Mouse (Mus musculus) CH12.LX (cell line): Measurements from ENCODE around the gene Brd2. TPM values are rescaled to one million over a fixed set of nuclear protein-coding genes. Genes with fewer than 3 reads are reported as not detected.

Source experiments
- DNase-seq: peaks from one replicate; pipeline ENCODE4 v3.0.0-alpha.2; 2013; ENCODE audit errors: extremely low read depth
- H3K27ac ChIP-seq: 2 replicates; pipeline ENCODE4 v1.5.1; 2012; ENCODE audit warnings: low read depth, mild to moderate bottlenecking, control low read depth, moderate library complexity; ENCODE audit not compliant: insufficient read depth
- H3K27me3 ChIP-seq: replicated peaks from 2 replicates; pipeline ENCODE3; 2012; ENCODE audit warnings: inconsistent platforms
- H3K36me3 ChIP-seq, 2 experiments: replicated peaks in 1 of 2; 2 replicates each; pipeline versions ENCODE3 to v1.6.1; 2012; ENCODE audit warnings: inconsistent platforms in 1 of 2, low read length in 1 of 2, mild to moderate bottlenecking in 1 of 2, mixed read lengths in 1 of 2, moderate library complexity in 1 of 2; ENCODE audit not compliant: control insufficient read depth in 1 of 2, insufficient read depth in 1 of 2
- H3K4me1 ChIP-seq, 2 experiments: 2 replicates each; pipeline ENCODE4 v1.6.1; 2012; ENCODE audit warnings: inconsistent platforms in 1 of 2, moderate library complexity in 1 of 2; ENCODE audit not compliant: insufficient read depth in 2 of 2, control insufficient read depth in 1 of 2
- H3K4me2 ChIP-seq: 2 replicates; pipeline ENCODE4 v1.6.1; 2012; ENCODE audit warnings: low read depth, mild to moderate bottlenecking, control low read depth; ENCODE audit not compliant: poor library complexity, insufficient read depth, severe bottlenecking
- H3K4me3 ChIP-seq, 3 experiments: fragments of 150-350 bp in 1 of 3; sonication (generic) in 1 of 3; replicated peaks in 1 of 3; 2 replicates each; pipeline versions ENCODE3 to v1.5.1; 2011 to 2012; ENCODE audit warnings: low read depth in 2 of 3, low read length in 2 of 3, mild to moderate bottlenecking in 2 of 3, moderate library complexity in 2 of 3, control low read depth in 1 of 3, improper control_type of control experiment in 1 of 3, inconsistent platforms in 1 of 3, mixed read lengths in 1 of 3; ENCODE audit not compliant: poor library complexity in 1 of 3
- H3K79me2 ChIP-seq: replicated peaks from 2 replicates; pipeline ENCODE4 v1.6.1; 2012; ENCODE audit warnings: mild to moderate bottlenecking, moderate library complexity; ENCODE audit not compliant: control insufficient read depth, poor library complexity, insufficient read depth, severe bottlenecking; ENCODE audit errors: extremely low read depth
- H3K9ac ChIP-seq: 2 replicates; pipeline ENCODE4 v1.6.1; 2012; ENCODE audit warnings: low read depth, mild to moderate bottlenecking, control low read depth, moderate library complexity; ENCODE audit not compliant: insufficient read depth
- H3K9me3 ChIP-seq: replicated peaks from 2 replicates; pipeline ENCODE3; 2012; ENCODE audit warnings: low read length, inconsistent platforms, mixed read lengths
- BHLHE40 ChIP-seq: IDR thresholded peaks from 2 replicates; pipeline ENCODE4 v1.6.1; 2011; ENCODE audit warnings: mild to moderate bottlenecking, low read depth, low read length, improper control_type of control experiment
- CHD1 ChIP-seq: IDR thresholded peaks from 2 replicates; pipeline ENCODE4 v1.6.1; 2012; ENCODE audit warnings: low read depth, low read length, improper control_type of control experiment, inconsistent platforms
- CHD2 ChIP-seq: IDR thresholded peaks from 2 replicates; pipeline ENCODE4 v1.6.1; 2011; ENCODE audit warnings: low read length, improper control_type of control experiment
- CTCF ChIP-seq, 2 experiments: IDR thresholded peaks in 1 of 2; conservative IDR thresholded peaks in 1 of 2; 2 replicates each; pipeline ENCODE4 v1.5.1; 2011 to 2012; ENCODE audit warnings: low read depth in 2 of 2, low read length in 2 of 2, improper control_type of control experiment in 1 of 2, inconsistent platforms in 1 of 2, mild to moderate bottlenecking in 1 of 2, moderate library complexity in 1 of 2
- E2F4 ChIP-seq: IDR thresholded peaks from 2 replicates; pipeline ENCODE4 v1.6.1; 2011; ENCODE audit warnings: low read depth, low read length, improper control_type of control experiment; ENCODE audit not compliant: insufficient replicate concordance
- ELF1 ChIP-seq: IDR thresholded peaks from 2 replicates; pipeline ENCODE4 v1.6.1; 2014; ENCODE audit warnings: low read depth, mild to moderate bottlenecking, inconsistent platforms, low read length, improper control_type of control experiment
- EP300 ChIP-seq: IDR thresholded peaks from 2 replicates; pipeline ENCODE4 v1.6.1; 2011; ENCODE audit warnings: low read length, improper control_type of control experiment
- ETS1 ChIP-seq: conservative IDR thresholded peaks from 2 replicates; pipeline ENCODE4 v1.6.1; 2012; ENCODE audit warnings: low read depth, mild to moderate bottlenecking, inconsistent platforms, low read length, improper control_type of control experiment, moderate library complexity
- GABPA ChIP-seq: IDR thresholded peaks from 2 replicates; pipeline ENCODE4 v1.6.1; 2012; ENCODE audit warnings: low read depth, low read length, improper control_type of control experiment, inconsistent platforms; ENCODE audit not compliant: insufficient replicate concordance
- HCFC1 ChIP-seq: IDR thresholded peaks from 2 replicates; pipeline ENCODE4 v1.6.1; 2012; ENCODE audit warnings: low read depth, mild to moderate bottlenecking, inconsistent platforms, low read length, improper control_type of control experiment
- IRF4 ChIP-seq: IDR thresholded peaks from 2 replicates; pipeline ENCODE4 v1.6.1; 2014; ENCODE audit warnings: low read depth, mild to moderate bottlenecking, inconsistent platforms, low read length, improper control_type of control experiment
- JUN ChIP-seq: IDR thresholded peaks from 2 replicates; pipeline ENCODE4 v1.6.1; 2011; ENCODE audit warnings: low read depth, mild to moderate bottlenecking, low read length, improper control_type of control experiment, moderate library complexity; ENCODE audit not compliant: insufficient read depth
- JUND ChIP-seq: conservative IDR thresholded peaks from 2 replicates; pipeline ENCODE4 v1.6.1; 2011; ENCODE audit warnings: low read depth, low read length, improper control_type of control experiment
- KAT2A ChIP-seq: IDR thresholded peaks from 2 replicates; pipeline ENCODE4 v1.6.1; 2012; ENCODE audit warnings: low read length, improper control_type of control experiment, inconsistent platforms; ENCODE audit not compliant: insufficient replicate concordance
- MAFK ChIP-seq: IDR thresholded peaks from 2 replicates; pipeline ENCODE4 v1.6.1; 2011; ENCODE audit warnings: low read length, improper control_type of control experiment; ENCODE audit not compliant: insufficient replicate concordance
- MAX ChIP-seq: IDR thresholded peaks from 2 replicates; pipeline ENCODE4 v1.6.1; 2011; ENCODE audit warnings: low read length, improper control_type of control experiment
- MAZ ChIP-seq: IDR thresholded peaks from 2 replicates; pipeline ENCODE4 v1.6.1; 2012; ENCODE audit warnings: low read depth, mild to moderate bottlenecking, inconsistent platforms, low read length, improper control_type of control experiment, moderate library complexity
- MEF2A ChIP-seq: IDR thresholded peaks from 2 replicates; pipeline ENCODE4 v1.6.1; 2014; ENCODE audit warnings: low read depth, mild to moderate bottlenecking, inconsistent platforms, low read length, improper control_type of control experiment, borderline replicate concordance
- MXI1 ChIP-seq: IDR thresholded peaks from 2 replicates; pipeline ENCODE4 v1.6.1; 2011; ENCODE audit warnings: mild to moderate bottlenecking, low read depth, low read length, improper control_type of control experiment
- MYC ChIP-seq: IDR thresholded peaks from 2 replicates; pipeline ENCODE4 v1.6.1; 2011; ENCODE audit warnings: low read depth, mild to moderate bottlenecking, improper control_type of control experiment, low read length
- NELFE ChIP-seq: IDR thresholded peaks from 2 replicates; pipeline ENCODE4 v1.6.1; 2011; ENCODE audit warnings: low read depth, low read length, improper control_type of control experiment
- NRF1 ChIP-seq: IDR thresholded peaks from 2 replicates; pipeline ENCODE4 v1.6.1; 2014; ENCODE audit warnings: low read depth, mild to moderate bottlenecking, inconsistent platforms, low read length, improper control_type of control experiment, moderate library complexity
- PAX5 ChIP-seq: IDR thresholded peaks from 2 replicates; pipeline ENCODE4 v1.6.1; 2012; ENCODE audit warnings: low read length, inconsistent platforms, mixed read lengths
- POLR2A ChIP-seq: IDR thresholded peaks from 2 replicates; pipeline ENCODE4 v1.6.1; 2011; ENCODE audit warnings: low read depth, mild to moderate bottlenecking, improper control_type of control experiment, low read length
- POLR2AphosphoS2 ChIP-seq: IDR thresholded peaks from 2 replicates; pipeline ENCODE4 v1.6.1; 2011; ENCODE audit warnings: low read depth, low read length, improper control_type of control experiment
- RAD21 ChIP-seq: IDR thresholded peaks from 2 replicates; pipeline ENCODE4 v1.6.1; 2011; ENCODE audit warnings: low read depth, mild to moderate bottlenecking, low read length, improper control_type of control experiment, moderate library complexity
- RCOR1 ChIP-seq: conservative IDR thresholded peaks from 2 replicates; pipeline ENCODE4 v1.6.1; 2012; ENCODE audit warnings: low read depth, mild to moderate bottlenecking, inconsistent platforms, low read length, improper control_type of control experiment
- SIN3A ChIP-seq: IDR thresholded peaks from 2 replicates; pipeline ENCODE4 v1.6.1; 2012; ENCODE audit warnings: low read length, improper control_type of control experiment, inconsistent platforms
- SMC3 ChIP-seq: IDR thresholded peaks from 2 replicates; pipeline ENCODE4 v1.6.1; 2011; ENCODE audit warnings: low read depth, low read length, improper control_type of control experiment
- TBP ChIP-seq: conservative IDR thresholded peaks from 2 replicates; pipeline ENCODE4 v1.6.1; 2011; ENCODE audit warnings: low read depth, low read length, improper control_type of control experiment
- TCF12 ChIP-seq: IDR thresholded peaks from 2 replicates; pipeline ENCODE4 v1.6.1; 2014; ENCODE audit warnings: low read depth, mild to moderate bottlenecking, inconsistent platforms, low read length, improper control_type of control experiment
- UBTF ChIP-seq: IDR thresholded peaks from 2 replicates; pipeline ENCODE4 v1.6.1; 2012; ENCODE audit warnings: low read depth, mild to moderate bottlenecking, inconsistent platforms, low read length, improper control_type of control experiment, moderate library complexity
- USF1 ChIP-seq: IDR thresholded peaks from 2 replicates; pipeline ENCODE4 v1.6.1; 2014; ENCODE audit warnings: low read depth, mild to moderate bottlenecking, inconsistent platforms, low read length, improper control_type of control experiment
- USF2 ChIP-seq: conservative IDR thresholded peaks from 2 replicates; pipeline ENCODE4 v1.6.1; 2011; ENCODE audit warnings: low read depth, low read length, improper control_type of control experiment
- ZC3H11A ChIP-seq: IDR thresholded peaks from 2 replicates; pipeline ENCODE4 v1.6.1; 2012; ENCODE audit warnings: low read depth, mild to moderate bottlenecking, inconsistent platforms, low read length, improper control_type of control experiment
- ZKSCAN1 ChIP-seq: IDR thresholded peaks from 2 replicates; pipeline ENCODE4 v1.6.1; 2012; ENCODE audit warnings: low read depth, inconsistent platforms, low read length, improper control_type of control experiment, borderline replicate concordance
- ZMIZ1 ChIP-seq: IDR thresholded peaks from 2 replicates; pipeline ENCODE4 v1.6.1; 2012; ENCODE audit warnings: low read depth, mild to moderate bottlenecking, inconsistent platforms, low read length, improper control_type of control experiment
- ZNF384 ChIP-seq: IDR thresholded peaks from 2 replicates; pipeline ENCODE4 v1.6.1; 2012; ENCODE audit warnings: low read depth, low read length, improper control_type of control experiment, inconsistent platforms
- dilution Hi-C: fragments of 300-500 bp; cut with MboI; formaldehyde crosslinking; loops from 2 replicates; pipeline ENCODE4 v1.14.3; 2020; ENCODE audit warnings: low sequenced_read_pairs; ENCODE audit not compliant: extremely low pct_unique_long_range_greater_than_20kb, extremely low pct_ligation_motif_present
- in situ Hi-C: fragments of 300-500 bp; cut with MboI; formaldehyde crosslinking; loops from 3 replicates; pipeline ENCODE4 v1.14.3; 2019; ENCODE audit warnings: low sequenced_read_pairs, low pct_ligation_motif_present, low pct_unique_long_range_greater_than_20kb, mixed read lengths
- polyA plus RNA-seq: library from polyadenylated mRNA; unstranded; fragments of >175 nt; gene quantifications from 2 replicates; pipeline ENCODE4 v1.2.1, GENCODE M21; 2012; ENCODE audit warnings: low read depth; ENCODE audit not compliant: insufficient read length
- total RNA-seq, 2 experiments: library from RNA; depleted of rRNA; stranded (reverse); fragments of 300-350 nt in 1 of 2; fragments of >200 nt in 1 of 2; gene quantifications; 2 replicates each; pipeline ENCODE4 v1.2.3; 2012 to 2014

The Brd2 gene
- total RNA-seq (2012; rRNA removed) (101 and 125 TPM in 2 replicates), total RNA-seq (2014; rRNA removed) (137 and 141 TPM in 2 replicates), polyA plus RNA-seq (247 and 252 TPM in 2 replicates)

DNA sequence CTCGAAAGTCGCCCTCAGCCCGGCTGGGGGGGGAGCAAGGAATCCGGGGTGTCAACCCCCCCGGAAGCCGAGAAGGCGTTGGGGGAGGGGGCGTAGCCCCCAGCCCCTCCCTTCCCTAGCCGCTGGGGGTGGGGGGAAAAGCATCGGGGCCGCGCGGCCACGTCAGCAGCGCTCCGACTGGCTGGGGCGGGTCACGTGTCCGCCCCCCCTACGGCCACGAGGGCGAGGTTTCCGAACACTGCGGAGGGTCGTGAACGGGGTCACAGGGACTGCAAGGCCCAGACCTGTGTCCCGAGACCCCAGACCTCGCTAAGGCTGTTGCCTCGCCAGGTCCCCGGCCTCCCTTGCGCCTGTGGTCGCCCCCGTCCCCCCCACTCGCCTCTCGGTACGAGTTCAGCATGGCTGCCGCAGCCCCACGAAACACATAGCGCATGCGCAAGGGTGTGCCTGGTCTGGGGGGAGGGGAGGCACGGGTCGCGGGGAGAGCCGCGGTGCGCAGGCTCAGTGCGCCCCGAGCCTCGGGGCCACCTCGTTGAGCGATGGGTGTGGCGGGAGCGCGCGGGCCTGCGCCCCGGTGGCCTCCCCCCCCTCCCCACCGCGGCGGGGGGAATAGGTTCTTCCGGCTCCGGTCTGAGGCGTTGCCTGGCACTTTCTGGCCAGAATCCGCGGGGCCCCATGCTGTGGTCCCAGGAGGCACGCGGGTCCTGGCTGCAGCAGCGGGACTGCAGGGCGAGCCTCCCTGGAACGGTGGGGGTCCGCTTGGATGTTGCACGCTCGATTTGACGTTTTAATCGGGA is at the start of gene Brd2:
Brd2 (minus strand) TSS at position 447 of the 797 bp plus-strand sequence.
- Histone ChIP-seq H3K36me3 (peaks cover 15 to 30% of the 10 kb centered on the region in 2 experiments), H3K4me3 (peak within 1 kb of the TSS; percentile 87 to 100 (median 88)), H3K4me1 (peaks cover 8 to 31% of the 10 kb centered on the region in 2 experiments), H3K27me3 (no peaks in the 10 kb centered on the region)
- TF ChIP-seq MAX (peak; percentile 94), UBTF (peak; percentile 81; the same call in 1 of the 2 replicates), USF1 (peak; percentile 96), MXI1 (peak; percentile 92), SIN3A (peak; percentile 75), MYC (peak; percentile 89), USF2 (peak; percentile 92), ZC3H11A (no peak), TBP (no peak), CTCF (conservative IDR thresholded peaks at IDR 0.05 in 1 of 2, IDR thresholded peaks at IDR 0.05 in 1 of 2; ENCODE audit: low read depth in 2 of 2, low read length in 2 of 2) (no peak), SMC3 (no peak), IRF4 (peak; percentile 36; the same call in 1 of the 2 replicates), ZNF384 (no peak), RAD21 (no peak), ETS1 (peak; percentile 41; the same call in 1 of the 2 replicates), RCOR1 (0 out of 2 replicates have a peak, but pooled peaks have one; percentile 56), E2F4 (no peak), CHD2 (peak; percentile 90), ZMIZ1 (peak; percentile 38), KAT2A (peak; percentile 69; the same call in 1 of the 2 replicates), MAFK (no peak), EP300 (peak; percentile 63; the same call in 1 of the 2 replicates), ELF1 (peak; percentile 86), PAX5 (no peak), MEF2A (peak; percentile 77), NRF1 (peak; percentile 98), TCF12 (peak; percentile 86), POLR2A (peak; percentile 85), CHD1 (no peak; the same call in 1 of the 2 replicates), JUN (no peak), NELFE (peak; percentile 74), GABPA (no peak; the same call in 1 of the 2 replicates), ZKSCAN1 (no peak), POLR2AphosphoS2 (no peak), BHLHE40 (peak; percentile 77), HCFC1 (peak; percentile 70), MAZ (peak; percentile 99), JUND (no peak)
- TF ChIP-seq, all 38 proteins: peak for 23
- in situ Hi-C loops = no loop called here
- H3K4me2 ChIP-seq = peak within 1 kb of the TSS; percentile 64
- peak within 1 kb of the TSS; percentile 98 for H3K27ac ChIP-seq
- peaks cover 28% of the 10 kb centered on the region for H3K79me2 ChIP-seq
- peak; percentile 96 for DNase-seq
- no peaks in the 10 kb centered on the region for H3K9me3 ChIP-seq
- dilution Hi-C loops = no loop called here
- H3K9ac ChIP-seq = peak within 1 kb of the TSS; percentile 99
